Mouse (Mus musculus): ENCODE data around the gene Ap2m1.
A peak's percentile ranks its signal among the peaks of the same experiment; 100 is the strongest.

Gene Ap2m1

GRCm38 (mm10) chr16:20530941-20531340 is 4.3 kb upstream of the Ap2m1 start:
- DNase-seq (ENCODE audit: low read depth), result no peak

DNA sequence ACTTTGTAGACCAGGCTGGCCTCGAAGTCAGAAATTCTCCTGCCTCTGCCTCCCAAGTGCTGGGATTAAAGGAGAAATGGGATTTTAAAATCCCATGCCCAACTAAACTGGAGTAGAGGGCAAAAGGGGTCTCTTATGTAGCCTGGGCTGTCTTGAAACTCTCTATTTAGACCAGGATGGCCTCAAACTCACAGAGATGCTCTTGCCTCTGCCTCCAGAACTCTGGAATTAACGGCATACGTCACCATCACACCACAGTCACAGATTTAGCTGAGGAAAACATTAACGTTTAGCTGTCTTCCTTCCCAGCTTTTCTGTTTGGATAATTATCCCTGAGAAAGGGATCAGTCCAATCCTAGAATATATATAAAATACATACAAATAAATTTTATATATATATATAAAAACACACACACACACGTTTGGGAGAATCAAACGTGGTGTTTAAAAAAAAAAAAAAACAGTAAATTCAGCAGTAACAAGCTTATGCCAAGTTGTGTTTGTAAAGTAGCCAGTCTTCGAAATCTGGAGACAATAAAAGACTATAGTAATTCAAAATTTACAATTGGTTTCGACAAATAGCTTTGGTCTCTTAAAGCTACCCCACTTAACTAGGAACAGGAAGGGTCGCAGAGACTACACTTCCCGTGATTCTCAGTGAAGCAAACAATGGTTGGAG is 522 bp upstream of the Ap2m1 start:
- no peak for DNase-seq (ENCODE audit: low read depth)

DNA sequence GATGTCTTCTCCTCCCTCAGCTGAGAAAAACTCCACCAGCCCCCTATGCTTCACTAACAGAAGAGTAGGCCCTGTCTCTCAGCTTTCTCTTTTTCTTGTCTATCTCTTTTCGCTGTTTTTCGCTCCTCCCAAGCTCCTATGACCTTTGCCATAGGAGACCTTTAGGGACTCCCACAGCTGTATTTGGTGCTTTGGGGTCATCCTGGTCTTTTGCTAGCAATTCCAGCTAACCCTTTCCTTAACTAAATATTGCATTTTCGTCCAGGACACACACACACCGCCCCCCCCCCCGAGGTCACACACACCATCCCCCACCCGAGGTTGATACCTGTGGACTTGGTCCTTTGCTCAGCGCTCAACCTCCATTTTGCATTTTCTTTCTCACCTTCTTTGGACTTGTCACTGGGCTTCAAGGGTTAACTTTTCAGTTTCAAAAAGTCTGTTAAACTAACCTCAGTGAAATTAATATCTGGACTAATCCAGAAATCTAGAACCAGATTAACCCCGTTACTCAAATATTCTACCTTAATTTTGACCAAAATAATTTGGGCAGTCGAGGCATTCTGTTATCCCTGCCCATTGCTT is 895 bp downstream of the Ap2m1 start:
- DNase-seq (ENCODE audit: low read depth), result no peak

GRCm38 (mm10) chr16:20537071-20537471 is 1.8 kb downstream of the Ap2m1 start:
- peak; percentile 51 for DNase-seq (ENCODE audit: low read depth)

- no peak for DNase-seq (ENCODE audit: low read depth)
Measured at GRCm38 (mm10) chr16:20537601-20538320, 2.5 kb downstream of the Ap2m1 start.

DNA sequence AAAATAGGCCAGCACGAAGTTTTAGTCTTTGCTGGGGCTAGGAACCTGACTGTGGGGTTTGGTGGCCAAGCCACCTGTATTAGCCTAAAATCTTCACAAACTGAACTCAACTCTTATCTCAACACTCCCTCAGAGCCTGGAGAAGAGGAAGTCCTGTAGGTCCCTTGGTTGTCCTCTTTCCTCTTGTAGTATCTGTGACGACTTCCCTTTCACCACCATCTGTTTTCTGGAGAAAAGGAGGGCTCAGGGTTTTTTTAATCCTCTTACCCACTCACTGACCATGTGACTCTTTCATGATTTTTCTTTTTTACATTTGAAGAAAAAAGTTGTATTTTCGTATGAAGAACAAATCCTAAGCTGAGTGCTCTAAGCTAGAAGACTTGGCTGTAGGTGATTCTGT is 4.4 kb downstream of the Ap2m1 start:
- no peak for DNase-seq (ENCODE audit: low read depth)

- no peak for DNase-seq (ENCODE audit: low read depth)
Measured at GRCm38 (mm10) chr16:20540438-20540837, 5.2 kb downstream of the Ap2m1 start.

- DNase-seq (ENCODE audit: low read depth), result no peak
Measured at GRCm38 (mm10) chr16:20545696-20546095, 10.4 kb downstream of the Ap2m1 start.

GRCm38 (mm10) chr16:20547423-20547822 is 12.1 kb downstream of the Ap2m1 start:
- DNase-seq (ENCODE audit: low read depth), result no peak

GRCm38 (mm10) chr16:20548096-20548948 is 13.0 kb downstream of the Ap2m1 start, which contains the start of gene Abcf3:
TSS of gene Abcf3 (plus strand) at chr16:20548577.
- DNase-seq (ENCODE audit: low read depth), result peak; percentile 99

DNA sequence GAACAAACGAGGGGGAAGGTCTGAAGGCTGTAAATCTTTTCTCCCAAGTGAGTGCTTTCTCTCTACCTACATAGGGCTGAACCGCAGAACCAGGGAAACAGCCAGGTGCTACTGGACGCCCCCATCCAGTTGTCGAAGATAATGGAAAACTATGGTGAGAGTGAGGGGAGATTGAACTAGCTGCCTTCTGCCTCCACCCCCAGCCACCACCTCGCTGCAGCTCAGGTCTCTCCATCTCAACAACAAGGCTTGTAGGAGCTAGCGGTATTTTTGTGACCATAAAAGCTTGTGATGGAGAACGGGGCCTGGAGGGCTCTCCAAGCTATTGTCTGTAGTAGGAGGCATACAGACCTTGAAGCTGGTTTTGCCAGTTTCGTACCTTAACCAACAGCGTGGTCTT is 13.9 kb downstream of the Ap2m1 start:
- no peak for DNase-seq (ENCODE audit: low read depth)

GRCm38 (mm10) chr16:20551691-20552090 is 16.4 kb downstream of the Ap2m1 start:
- DNase-seq (ENCODE audit: low read depth), result no peak

DNA sequence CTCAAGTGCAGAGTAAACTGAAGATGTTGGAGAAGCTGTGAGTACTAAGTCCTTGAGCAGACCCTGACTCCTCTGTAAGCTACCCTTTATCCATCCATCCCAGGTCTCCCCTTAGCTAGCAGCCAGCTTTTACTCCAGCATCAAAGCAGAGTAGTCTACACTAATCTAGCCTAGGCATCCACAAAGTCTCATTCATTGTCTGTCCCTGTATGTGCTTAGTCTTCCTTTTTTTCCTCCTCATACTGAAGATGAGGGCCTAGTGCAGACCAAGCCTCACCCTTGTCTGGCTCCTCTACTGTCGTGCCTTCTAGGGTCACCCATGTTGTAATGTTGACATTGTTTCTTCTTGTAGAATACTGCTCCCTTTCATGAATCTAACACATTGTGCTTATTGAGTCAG is 17.3 kb downstream of the Ap2m1 start:
- DNase-seq (ENCODE audit: low read depth), result no peak

- no peak for DNase-seq (ENCODE audit: low read depth)
Measured at GRCm38 (mm10) chr16:20555000-20555399, 19.7 kb downstream of the Ap2m1 start.

DNA sequence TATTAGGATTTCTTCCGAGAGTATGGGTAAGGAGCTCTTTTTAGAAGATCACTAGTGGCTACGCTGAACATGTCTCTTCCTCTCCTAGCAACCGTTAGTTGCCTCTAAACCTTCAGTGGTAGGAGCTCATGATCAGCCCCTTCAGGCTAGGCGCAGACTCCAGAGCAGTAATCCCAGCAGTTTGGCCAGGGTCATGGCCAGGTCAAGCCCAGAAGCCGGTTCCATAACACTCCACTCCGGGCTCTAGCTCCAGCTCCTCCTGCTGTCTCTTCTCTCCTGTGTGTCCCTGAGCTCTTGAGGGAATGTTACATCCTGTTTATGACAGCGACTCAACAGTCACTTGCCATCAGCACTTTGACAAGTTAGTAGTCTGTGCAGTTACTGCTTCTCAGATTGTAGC is 22.1 kb downstream of the Ap2m1 start:
- no peak for DNase-seq (ENCODE audit: low read depth)

DNA sequence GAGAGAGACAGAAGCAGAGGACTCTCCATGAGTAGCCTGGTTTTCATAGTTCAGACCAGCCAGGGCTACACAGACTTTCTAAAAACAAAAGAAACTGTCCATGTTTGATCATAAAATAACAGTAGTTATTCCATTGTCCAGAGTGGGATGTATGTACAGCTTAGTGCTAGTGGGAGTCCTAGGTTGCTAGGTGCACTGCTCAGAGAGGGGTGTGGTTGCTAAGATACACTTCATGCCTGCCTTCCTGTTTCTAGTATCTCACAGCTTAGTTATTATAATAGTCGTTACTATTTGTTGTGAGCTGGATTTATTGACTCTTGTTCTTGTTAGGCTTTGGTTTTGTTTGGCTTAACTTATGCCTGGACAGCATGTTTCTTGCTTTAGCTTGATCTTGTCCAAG is 29.8 kb downstream of the Ap2m1 start:
- no peak for DNase-seq (ENCODE audit: low read depth)

GRCm38 (mm10) chr16:20589366-20589938 is 54.2 kb downstream of the Ap2m1 start, which contains the start of gene Vwa5b2:
TSS of gene Vwa5b2 (plus strand) at chr16:20589471.
- DNase-seq (ENCODE audit: low read depth), result no peak

GRCm38 (mm10) chr16:20589939-20590679 is 54.8 kb downstream of the Ap2m1 start:
- DNase-seq (ENCODE audit: low read depth), result no peak

- no peak for DNase-seq (ENCODE audit: low read depth)
Measured at GRCm38 (mm10) chr16:20590680-20591038, 55.4 kb downstream of the Ap2m1 start.

DNA sequence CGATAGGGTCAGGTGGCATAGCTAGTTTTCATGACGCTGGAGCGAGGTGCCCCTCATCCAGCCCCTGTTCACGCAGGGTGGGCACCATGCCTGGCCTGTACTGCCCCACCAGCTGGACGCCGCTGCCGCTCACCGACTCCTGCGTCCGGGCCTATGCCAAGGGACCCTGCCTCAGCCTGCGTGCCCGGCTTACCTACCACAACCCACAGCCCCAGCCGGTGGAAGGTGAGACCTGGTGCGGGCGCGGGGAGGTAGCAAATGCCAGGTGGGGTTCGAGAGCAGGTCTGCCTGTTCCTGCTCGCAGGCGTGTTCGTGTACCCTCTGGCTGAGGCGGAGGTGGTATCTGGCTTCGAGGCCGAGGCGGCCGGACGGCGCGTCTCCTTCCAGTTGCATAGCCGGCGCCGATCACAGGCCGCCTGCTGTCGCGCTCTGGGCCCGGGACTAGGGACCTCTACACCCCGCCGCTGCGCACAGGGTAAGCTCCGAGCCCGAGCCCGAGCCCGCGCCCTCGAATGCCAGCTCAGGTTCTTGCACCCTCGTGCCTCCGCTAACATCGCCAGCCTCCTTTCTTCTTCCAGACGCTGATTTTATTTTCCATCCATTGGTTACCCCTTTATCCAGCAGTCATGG is 55.9 kb downstream of the Ap2m1 start:
- DNase-seq (ENCODE audit: low read depth), result no peak
